Mouse (Mus musculus) brain, embryonic 14.5 days (tissue): ENCODE data around the gene Vps8.

Source experiments
- CTCF ChIP-seq: fragments of 200-500 bp; IDR thresholded peaks from 2 replicates; pipeline ENCODE4 v1.5.1; 2012; ENCODE audit warnings: inconsistent platforms, mild to moderate bottlenecking, moderate library complexity, borderline replicate concordance; ENCODE audit not compliant: insufficient read depth, insufficient read length; ENCODE audit errors: extremely low read depth
- POLR2A ChIP-seq: fragments of 200-500 bp; IDR thresholded peaks from 2 replicates; pipeline ENCODE4 v1.6.1; 2012; ENCODE audit warnings: mild to moderate bottlenecking, inconsistent platforms, borderline replicate concordance; ENCODE audit not compliant: poor library complexity, insufficient read depth, insufficient read length, severe bottlenecking; ENCODE audit errors: extremely low read depth

GRCm38 (mm10) chr16:21395546-21395945 lies 27.4 kb upstream of the Vps8 start:
- no peak for TF ChIP-seq CTCF
- no peak for TF ChIP-seq POLR2A
